Mouse (Mus musculus) cortical plate, adult 2 months (tissue): Measurements from ENCODE around the gene Apoc2.

Experiments
- CTCF ChIP-seq: fragments of 200-500 bp; IDR thresholded peaks from 2 replicates; pipeline ENCODE4 v1.5.1; 2011; ENCODE audit warnings: mild to moderate bottlenecking, control low read depth, low read length; ENCODE audit not compliant: insufficient read depth; ENCODE audit errors: extremely low read depth
- POLR2A ChIP-seq: fragments of 200-500 bp; IDR thresholded peaks from 2 replicates; pipeline ENCODE4 v1.6.1; 2011; ENCODE audit warnings: mild to moderate bottlenecking, low read length, control low read depth; ENCODE audit not compliant: insufficient read depth; ENCODE audit errors: extremely low read depth

DNA sequence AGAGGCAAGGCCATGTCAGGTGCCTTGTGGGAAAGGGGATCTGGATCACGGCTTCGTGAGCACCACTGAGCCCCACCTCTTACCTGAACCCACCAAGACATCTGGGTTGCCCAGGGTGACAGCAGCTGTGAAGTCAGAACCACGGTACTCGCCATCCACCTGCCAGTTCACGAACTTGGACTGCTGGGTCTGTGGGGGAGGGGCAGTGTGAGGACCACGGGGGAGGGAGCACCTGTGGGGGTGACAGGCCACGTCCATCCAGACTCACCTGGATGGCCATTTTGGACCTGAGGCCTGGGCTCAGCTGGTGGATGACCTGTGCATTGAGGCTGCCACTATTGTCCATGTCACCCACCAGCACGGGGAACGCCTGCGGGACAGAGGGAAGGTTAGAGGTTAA is 32.9 kb upstream of the Apoc2 start:
- TF ChIP-seq CTCF (no peak), POLR2A (no peak)
